Mouse (Mus musculus): Measurements from ENCODE around the gene Glra4. TPM values are rescaled to one million over a fixed set of nuclear protein-coding genes. Genes with fewer than 3 reads are reported as not detected.

Gene Glra4
- not detected for polyA plus RNA-seq (2017; shearing (Covaris generic))

GRCm38 (mm10) chrX:136780041-136780440 is at the start of gene Glra4:
Glra4 (minus strand) TSS chrX:136780141.

GRCm38 (mm10) chrX:136822371-136822770 is 42.4 kb upstream of the Glra4 start, which contains the start of gene Plp1:
Plp1 (plus strand) TSS chrX:136822671.

GRCm38 (mm10) chrX:136743459-136743858 is 36.5 kb downstream of the Glra4 start, which contains the start of gene Morf4l2:
Morf4l2 (minus strand) TSS chrX:136743690.

Other genes starting within 250 kb of the Glra4 start
- gene Kir3dl2, start 236.1 kb downstream of the Glra4 start, polyA plus RNA-seq (2017; shearing (Covaris generic)): not detected
- 1 to 10 TPM in 1 of 2 experiments, under 1 TPM in 1; 0.81 to 1.3 TPM for gene Tceal3, start 189.3 kb downstream of the Glra4 start, polyA plus RNA-seq (2017; shearing (Covaris generic))
- gene Tceal1, start 72.2 kb downstream of the Glra4 start, polyA plus RNA-seq (2017; shearing (Covaris generic)): under 1 TPM in 1 of 2 experiments, not detected in 1; 0.09 TPM
- gene Morf4l2, start 36.5 kb downstream of the Glra4 start, polyA plus RNA-seq (2017; shearing (Covaris generic)): 10 to 100 TPM; 79.5 to 99.9 TPM
- gene Plp1, start 42.5 kb upstream of the Glra4 start, polyA plus RNA-seq (2017; shearing (Covaris generic)): 1 to 10 TPM; 1.1 to 1.2 TPM
- gene Rab9b, start 88.6 kb upstream of the Glra4 start, polyA plus RNA-seq (2017; shearing (Covaris generic)): not detected
- not detected for gene H2bfm, start 147.2 kb upstream of the Glra4 start, polyA plus RNA-seq (2017; shearing (Covaris generic))
- 10 to 100 TPM; 52.0 to 67.4 TPM for gene Tmsb15b2, start 195.4 kb upstream of the Glra4 start, polyA plus RNA-seq (2017; shearing (Covaris generic))
- gene Tmsb15l, start 196.7 kb upstream of the Glra4 start, polyA plus RNA-seq (2017; shearing (Covaris generic)): 1 to 10 TPM; 2.0 to 2.4 TPM
- 10 to 100 TPM; 31.1 to 36.3 TPM for gene Tmsb15b1, start 196.7 kb upstream of the Glra4 start, polyA plus RNA-seq (2017; shearing (Covaris generic))
- gene Zcchc18, start 213.0 kb upstream of the Glra4 start, polyA plus RNA-seq (2017; shearing (Covaris generic)): 10 to 100 TPM; 35.8 to 43.0 TPM